Mouse (Mus musculus): ENCODE measurements at regions not wholly inside any gene's neighbourhood (a gene's known extent, or its start where the extent isn't known, plus 50 kb on each side); places are given as distances from the start of the nearest gene placed in this dataset.

GRCm38 (mm10) chr10:18907276-18907960 lies 62.6 kb downstream of the Perp start:
- DNase-seq = no peak

DNA sequence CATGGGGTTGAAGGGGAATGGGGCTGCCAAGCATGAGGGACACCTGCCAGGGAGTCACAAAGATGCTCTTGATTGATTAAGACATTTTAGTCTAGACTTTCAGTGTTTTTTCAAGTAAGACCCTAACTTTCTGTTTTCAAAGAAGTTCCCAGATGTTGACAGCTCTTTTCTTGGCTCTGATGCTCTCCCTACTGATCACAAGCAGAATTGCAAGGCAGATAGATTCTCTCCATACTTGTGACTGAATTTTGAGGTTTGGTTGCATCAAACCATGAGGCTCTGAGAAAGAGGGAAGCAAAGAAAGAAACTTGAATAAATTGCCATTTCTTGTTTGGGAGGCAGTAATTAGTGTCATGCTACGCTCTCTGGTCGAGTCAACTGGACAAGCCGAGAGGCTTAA lies 64.5 kb downstream of the Perp start:
- no peak for DNase-seq

GRCm38 (mm10) chr10:18910898-18911297 lies 66.1 kb downstream of the Perp start:
- peak; percentile 17 for DNase-seq

DNA sequence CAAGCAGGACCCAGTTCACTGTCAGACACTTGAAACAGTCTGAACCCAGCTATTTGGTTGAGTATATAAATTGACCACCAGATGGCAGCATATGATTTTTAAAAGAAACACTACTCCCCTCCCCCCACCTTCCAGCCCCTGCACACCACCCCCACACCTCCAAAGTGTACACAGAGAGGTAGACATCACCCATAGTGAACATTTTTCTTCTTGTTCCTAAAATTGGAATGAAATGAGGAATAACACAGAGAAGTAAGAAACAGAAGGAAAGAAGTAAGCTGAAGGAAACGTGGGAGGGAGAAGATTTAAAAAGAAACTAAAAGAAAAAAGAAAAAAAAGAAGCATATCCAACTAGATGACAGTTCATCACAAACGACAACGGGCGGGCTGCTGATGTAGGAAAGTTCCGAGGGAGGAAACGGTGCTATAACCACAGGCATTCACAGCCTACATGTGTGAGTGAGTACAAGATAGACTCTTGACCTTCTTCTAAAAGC lies 72.3 kb downstream of the Perp start:
- no peak for DNase-seq

DNA sequence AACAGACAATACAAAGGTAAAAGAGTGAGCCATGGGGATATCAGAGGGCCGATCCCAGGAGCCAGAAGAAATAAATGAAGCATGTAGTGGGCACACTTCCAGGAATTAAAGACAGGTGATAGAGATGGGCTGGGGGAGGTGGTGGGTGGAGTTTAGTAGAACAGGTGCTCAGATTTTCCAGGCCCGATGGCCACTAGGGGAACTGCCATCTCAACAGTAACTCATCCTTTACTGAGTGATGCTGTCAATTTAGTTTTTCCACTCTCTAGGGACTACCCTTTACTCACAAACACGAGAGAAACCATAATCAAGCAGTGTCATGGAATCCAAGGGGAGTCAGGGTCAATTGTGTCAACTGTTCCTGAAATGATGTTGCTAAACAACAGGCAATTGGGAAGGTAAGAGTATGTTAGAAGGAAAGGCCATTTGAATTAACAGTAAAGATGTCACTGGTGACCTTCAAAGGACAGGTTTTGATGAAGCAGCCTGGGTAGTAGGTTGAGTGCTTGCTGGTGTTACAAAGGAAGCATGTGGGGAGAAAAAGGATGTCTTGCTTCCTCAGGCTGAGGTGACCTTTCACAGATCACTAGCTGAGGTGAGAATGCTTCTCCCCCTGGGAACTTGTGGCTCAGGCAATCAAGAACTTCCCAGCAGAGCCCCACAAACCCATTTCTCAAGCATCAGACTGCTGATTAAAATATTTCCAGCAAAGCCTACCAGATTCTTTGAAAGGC lies 78.4 kb downstream of the Perp start:
- DNase-seq = no peak

DNA sequence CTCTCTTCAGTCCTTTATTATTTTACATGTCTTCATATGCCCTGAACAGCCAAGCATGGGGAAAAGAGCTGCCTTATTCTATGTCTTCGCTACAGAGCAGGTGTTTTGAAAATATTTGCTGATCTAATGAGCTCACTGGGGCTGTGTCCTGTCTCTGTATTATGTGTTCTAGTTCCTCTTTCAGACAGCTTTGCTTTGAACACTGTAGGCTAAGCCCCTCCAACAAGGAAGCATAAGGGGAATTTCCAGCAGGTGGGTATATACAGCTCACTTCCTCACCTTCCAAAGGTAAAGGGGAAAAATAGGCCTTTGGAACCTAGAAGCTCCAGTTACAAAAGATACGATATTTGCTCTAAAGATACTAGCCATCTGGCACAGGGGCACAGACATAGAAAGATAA lies 83.0 kb downstream of the Perp start:
- no peak for DNase-seq

GRCm38 (mm10) chr10:18931344-18931743 lies 84.1 kb downstream of the Tnfaip3 start:
- DNase-seq = no peak

DNA sequence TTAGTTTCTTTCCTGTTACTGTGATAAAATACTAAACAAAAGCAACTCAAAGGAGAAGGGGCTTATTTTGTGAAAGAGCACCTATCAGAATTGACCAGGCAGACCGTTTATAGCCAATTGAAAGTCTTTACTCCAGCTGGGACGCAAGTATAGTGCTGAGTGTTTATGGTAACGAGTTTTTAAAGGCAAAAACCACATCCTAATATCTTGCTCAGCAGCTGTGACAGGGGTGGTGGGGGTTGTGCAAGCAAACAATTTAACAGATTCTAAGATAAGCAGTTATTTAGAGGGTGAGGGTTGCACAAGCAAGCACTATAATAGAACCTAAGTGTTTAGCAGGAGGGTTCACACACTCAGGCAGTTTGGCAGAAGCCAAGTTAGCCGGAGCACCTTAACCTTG lies 74.0 kb downstream of the Tnfaip3 start:
- no peak for DNase-seq

GRCm38 (mm10) chr10:18941908-18942307 lies 73.5 kb downstream of the Tnfaip3 start:
- DNase-seq = no peak

DNA sequence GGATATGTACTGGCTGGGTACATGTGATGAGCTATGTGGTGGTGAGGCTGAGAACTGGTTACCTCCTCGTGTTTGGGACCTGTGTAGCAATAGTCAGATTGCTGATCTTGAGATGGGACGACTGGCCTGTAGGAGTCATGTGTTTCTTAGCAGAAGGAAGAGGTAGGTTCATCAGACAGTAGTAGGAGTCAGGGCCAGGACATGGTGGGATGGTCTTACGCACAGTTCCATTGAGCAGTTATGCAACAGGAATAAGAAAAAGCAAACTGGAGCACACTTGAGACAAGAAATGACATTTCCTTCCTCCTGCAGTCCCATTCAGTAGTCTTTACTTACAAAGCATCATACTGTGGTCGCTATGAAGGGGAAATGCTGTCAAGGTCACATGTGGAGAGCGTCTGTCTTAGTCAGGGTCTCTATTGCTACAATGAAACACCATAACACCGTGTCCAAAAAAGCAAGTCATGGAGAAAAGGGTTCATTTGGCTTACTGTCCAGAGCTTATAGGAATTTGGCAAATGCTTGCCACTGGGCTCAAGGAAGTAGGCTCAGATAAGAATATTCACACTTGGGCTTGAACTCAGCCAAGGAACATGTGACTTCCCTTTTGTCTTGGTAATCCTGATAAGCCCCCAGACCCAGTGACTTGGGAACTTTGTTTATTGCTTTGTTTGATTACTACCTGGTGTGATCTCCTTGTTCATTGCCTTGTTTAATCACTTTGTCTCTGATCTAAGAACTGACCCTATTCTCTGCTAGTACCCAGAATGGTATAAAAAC lies 72.0 kb downstream of the Tnfaip3 start:
- DNase-seq = no peak

GRCm38 (mm10) chr10:18946727-18947126 lies 68.7 kb downstream of the Tnfaip3 start:
- no peak for DNase-seq

Measured in kidney, adult 18-20 months (tissue).